ENCODE assay signal across 25 mouse cellular contexts in genomic region chr8:91088452-91088851, GRCm38 (mm10).
"Had no signal": no experiment of that assay in that cellular context is flagged by ENCODE, and none has a peak within 500 bp of the region (broad histone marks: within the 10 kb centered on the region; RNA-seq: fewer than 3 reads in every experiment).

No protein-coding gene starts in this region.

- DNase-seq: gastrocnemius, adult 2 months; gastrocnemius, postnatal 10 days; gastrocnemius, postnatal 25 days; heart, adult 18-20 months; heart, postnatal 14 days; heart, postnatal 36 days; kidney, adult 11 months; kidney, adult 8-10 months; kidney, postnatal 14 days; kidney, postnatal 36 days; layer of hippocampus, adult 9-11 months; layer of hippocampus, postnatal 36 days; left cerebral cortex, postnatal 4 days; liver, embryonic 13.5 days had no signal

- H3K9ac ChIP-seq: heart, embryonic 13.5 days; heart, embryonic 15.5 days; hindbrain, embryonic 13.5 days; hindbrain, embryonic 15.5 days; kidney, embryonic 15.5 days; limb, embryonic 13.5 days; limb, embryonic 15.5 days; liver, embryonic 13.5 days; liver, embryonic 15.5 days had no signal

- H3K27me3 ChIP-seq: heart, embryonic 13.5 days; heart, embryonic 15.5 days; hindbrain, embryonic 13.5 days; hindbrain, embryonic 15.5 days; kidney, embryonic 15.5 days; limb, embryonic 13.5 days; limb, embryonic 15.5 days; liver, embryonic 13.5 days; liver, embryonic 15.5 days had no signal

- ATAC-seq: intestine, embryonic 16.5 days had no signal

- H3K27ac ChIP-seq: gastrocnemius, adult 2 months; heart, embryonic 10.5 days; heart, embryonic 13.5 days; heart, embryonic 15.5 days; hindbrain, embryonic 13.5 days; hindbrain, embryonic 15.5 days; kidney, embryonic 15.5 days; kidney, postnatal 0 days; limb, embryonic 13.5 days; limb, embryonic 15.5 days; liver, embryonic 13.5 days; liver, embryonic 15.5 days had no signal

- H3K4me2 ChIP-seq: heart, embryonic 13.5 days; heart, embryonic 15.5 days; hindbrain, embryonic 13.5 days; hindbrain, embryonic 15.5 days; kidney, embryonic 15.5 days; limb, embryonic 13.5 days; limb, embryonic 15.5 days; liver, embryonic 13.5 days; liver, embryonic 15.5 days had no signal

- H3K4me1 ChIP-seq: heart, embryonic 10.5 days; heart, embryonic 13.5 days; heart, embryonic 15.5 days; hindbrain, embryonic 13.5 days; hindbrain, embryonic 15.5 days; kidney, embryonic 15.5 days; limb, embryonic 13.5 days; limb, embryonic 15.5 days; liver, embryonic 13.5 days; liver, embryonic 15.5 days had no signal

- H3K4me3 ChIP-seq: gastrocnemius, adult 2 months; heart, embryonic 10.5 days; heart, embryonic 13.5 days; heart, embryonic 15.5 days; hindbrain, embryonic 13.5 days; hindbrain, embryonic 15.5 days; kidney, embryonic 15.5 days; limb, embryonic 13.5 days; limb, embryonic 15.5 days; liver, embryonic 13.5 days; liver, embryonic 15.5 days had no signal

- H3K9me3 ChIP-seq: heart, embryonic 10.5 days; heart, embryonic 13.5 days; heart, embryonic 15.5 days; hindbrain, embryonic 13.5 days; hindbrain, embryonic 15.5 days; kidney, embryonic 15.5 days; limb, embryonic 13.5 days; limb, embryonic 15.5 days; liver, embryonic 13.5 days; liver, embryonic 15.5 days had no signal
